Mouse (Mus musculus) ES-Bruce4 (cell line): ENCODE results near the gene Dlk1.

ENCODE experiments used
- CTCF ChIP-seq: IDR thresholded peaks from one replicate; pipeline ENCODE4 v1.8.1; 2011; ENCODE audit warnings: low read depth, low read length
- EP300 ChIP-seq: IDR thresholded peaks from 2 replicates; pipeline ENCODE4 v1.6.1; 2011; ENCODE audit warnings: low read depth, low read length; ENCODE audit not compliant: insufficient read depth

DNA sequence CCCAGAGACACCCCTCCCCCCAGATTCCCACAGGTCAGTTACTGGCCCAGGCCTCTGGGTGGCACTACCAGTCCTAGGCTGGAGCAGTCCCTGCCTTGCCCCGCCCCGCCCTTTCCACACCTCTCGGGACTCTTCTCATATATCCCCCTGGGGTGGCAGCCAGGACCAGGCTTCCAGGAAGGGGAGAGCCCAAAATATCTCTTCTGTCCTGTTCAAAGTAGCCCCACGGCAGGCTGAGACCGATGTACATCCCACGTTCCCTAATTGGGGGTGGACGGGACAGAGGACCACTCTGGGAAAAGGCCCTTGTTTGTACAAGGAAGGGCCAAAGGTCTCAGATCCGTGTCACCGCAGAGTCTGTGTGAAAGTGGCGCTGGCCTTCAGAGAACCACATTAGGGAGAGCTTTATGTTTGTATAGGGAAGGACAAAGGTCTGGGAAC lies 16.2 kb upstream of the Dlk1 start:
- peak; percentile 36 for TF ChIP-seq CTCF
- TF ChIP-seq EP300: no peak
